Mouse (Mus musculus) adrenal gland, postnatal 25 days (tissue): ENCODE measurements around the gene Rtn2. TPM values are rescaled to one million over a fixed set of nuclear protein-coding genes. Genes with fewer than 3 reads are reported as not detected.
A peak's percentile ranks its signal among the peaks of the same experiment; 100 is the strongest.
"Not testable (repeated sequence)": the region's sequence is repeated elsewhere in the genome, so short reads cannot be mapped to it uniquely, and the experiment has no call there.

Experiments used
- DNase-seq: peaks from one replicate; pipeline ENCODE4 v3.0.0; 2021; ENCODE audit warnings: mixed read lengths
- total RNA-seq: library from RNA; stranded (reverse); gene quantifications from 2 replicates; pipeline ENCODE4 v1.2.3, GENCODE M21; 2021

The Rtn2 gene
- total RNA-seq, 1 experiment from 2014 or later: 5.3 TPM

- DNase-seq: peak; percentile 64
Measured at GRCm38 (mm10) chr7:19269721-19270441, 12.5 kb upstream of the Rtn2 start.

- no peak for DNase-seq
Measured at GRCm38 (mm10) chr7:19270509-19271237, 11.8 kb upstream of the Rtn2 start.

GRCm38 (mm10) chr7:19271238-19272172, 10.9 kb upstream of the Rtn2 start, which contains the start of gene Vasp:
TSS of gene Vasp (minus strand) at chr7:19271817.
- DNase-seq: peak; percentile 84

- peak; percentile 77 for DNase-seq
Measured at GRCm38 (mm10) chr7:19272173-19272764, 10.2 kb upstream of the Rtn2 start.

- DNase-seq: no peak
Measured at GRCm38 (mm10) chr7:19276253-19276652, 6.2 kb upstream of the Rtn2 start.

- no peak for DNase-seq
Measured at GRCm38 (mm10) chr7:19279052-19279451, 3.4 kb upstream of the Rtn2 start.

GRCm38 (mm10) chr7:19279581-19280114, 2.8 kb upstream of the Rtn2 start, which contains the start of gene Ppm1n:
TSS of gene Ppm1n (minus strand) at chr7:19280064.
- DNase-seq: no peak

- not testable (repeated sequence) for DNase-seq
Measured at GRCm38 (mm10) chr7:19281680-19282304, 632 bp upstream of the Rtn2 start.

GRCm38 (mm10) chr7:19282791-19283405, 474 bp downstream of the Rtn2 start:
- peak; percentile 77 for DNase-seq

GRCm38 (mm10) chr7:19283406-19283804, 981 bp downstream of the Rtn2 start:
- no peak for DNase-seq

GRCm38 (mm10) chr7:19284763-19285162, 2.3 kb downstream of the Rtn2 start:
- peak; percentile 52 for DNase-seq

- DNase-seq: no peak
Measured at GRCm38 (mm10) chr7:19290969-19291596, 8.7 kb downstream of the Rtn2 start.

GRCm38 (mm10) chr7:19295503-19296185, 13.2 kb downstream of the Rtn2 start:
- DNase-seq: peak; percentile 97

- no peak for DNase-seq
Measured at GRCm38 (mm10) chr7:19297034-19297433, 14.6 kb downstream of the Rtn2 start.

- no peak for DNase-seq
Measured at GRCm38 (mm10) chr7:19297794-19298193, 15.4 kb downstream of the Rtn2 start.

GRCm38 (mm10) chr7:19299194-19299593, 16.8 kb downstream of the Rtn2 start:
- DNase-seq: peak; percentile 54

- peak; percentile 69 for DNase-seq
Measured at GRCm38 (mm10) chr7:19300501-19301421, 18.3 kb downstream of the Rtn2 start.
